Comparison of ENCODE assay signal across 8 mouse cellular contexts in the genomic region with DNA sequence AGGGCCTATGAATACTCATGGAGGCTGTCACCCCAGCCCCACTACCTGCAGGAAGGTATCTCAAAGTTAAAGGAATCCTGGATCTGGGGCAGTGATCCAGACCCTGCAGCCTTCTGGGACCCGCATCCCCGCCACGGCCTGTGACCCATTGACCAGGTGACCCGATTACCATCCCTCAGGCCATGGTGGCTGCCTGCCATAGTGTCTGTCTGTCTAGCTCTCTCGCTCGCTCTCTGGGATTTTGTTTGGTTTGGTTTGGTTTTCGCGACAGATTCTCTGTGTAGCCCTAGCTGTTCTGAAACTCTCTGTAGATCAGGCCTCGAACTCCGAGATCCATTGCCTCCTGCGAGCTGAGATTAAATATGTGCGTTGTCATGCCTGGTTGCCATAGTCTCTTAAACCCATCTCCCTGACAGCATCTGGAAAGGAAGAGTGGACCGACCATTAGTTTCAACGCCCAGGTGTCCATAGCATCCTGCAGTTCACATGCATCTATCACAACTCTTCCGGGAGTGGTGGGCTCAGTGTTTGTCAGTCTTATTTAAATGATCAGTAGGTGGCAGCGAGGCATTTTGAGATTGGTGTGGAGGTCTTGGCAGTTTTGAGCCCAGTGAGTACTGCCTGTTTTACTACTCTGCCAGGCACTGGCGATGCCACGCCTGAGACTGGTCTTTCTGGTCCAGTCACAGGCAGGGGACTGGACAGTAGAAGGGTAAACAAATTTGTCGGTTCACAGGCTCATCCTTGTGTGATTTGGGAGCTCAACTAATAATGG. TPM values are rescaled to one million over a fixed set of nuclear protein-coding genes. Genes with fewer than 3 reads are reported as not detected.
DNase-seq lines count a peak whose midpoint lies in the region; ATAC-seq lines count a peak whose summit lies in the region.

No protein-coding gene starts in this region.

- H3K9me3 ChIP-seq in embryonic facial prominence, embryonic 13.5 days: no peaks in the 10 kb centered on the region
- H3K9me3 ChIP-seq in intestine, embryonic 14.5 days (ENCODE audit: control insufficient read depth, low read length): no peaks in the 10 kb centered on the region
- H3K9me3 ChIP-seq in midbrain, embryonic 11.5 days (ENCODE audit: control insufficient read depth, low read length): no peaks in the 10 kb centered on the region

- H3K4me3 ChIP-seq in embryonic facial prominence, embryonic 13.5 days: peak overlapping the region; percentile 83
- peak overlapping the region; percentile 63 for H3K4me3 ChIP-seq in intestine, embryonic 14.5 days (ENCODE audit: low read depth, low read length)
- peak overlapping the region; percentile 94 for H3K4me3 ChIP-seq in midbrain, embryonic 11.5 days (ENCODE audit: low read depth, low read length)

- ATAC-seq in embryonic facial prominence, embryonic 13.5 days (ENCODE audit: insufficient number of reproducible peaks, insufficient read depth, low FRiP score, low TSS enrichment, low read depth): no peak
- ATAC-seq in intestine, embryonic 14.5 days (replicated peaks; ENCODE audit: low FRiP score, low TSS enrichment, low read depth): no peak
- no peak for ATAC-seq in midbrain, embryonic 11.5 days (ENCODE audit: low FRiP score)
- no peak for ATAC-seq in frontal cortex, adult (ENCODE audit: low TSS enrichment)

- H3K9ac ChIP-seq in embryonic facial prominence, embryonic 13.5 days: peak overlapping the region; percentile 71
- H3K9ac ChIP-seq in intestine, embryonic 14.5 days (ENCODE audit: low read length): peak overlapping the region; percentile 52
- H3K9ac ChIP-seq in midbrain, embryonic 11.5 days (ENCODE audit: low read length): peak overlapping the region; percentile 68

- 24% methylated on average over 19 of the region's 19 CpGs for WGBS in embryonic facial prominence, embryonic 13.5 days
- 20% methylated on average over 19 of the region's 19 CpGs for WGBS in intestine, embryonic 14.5 days
- WGBS in midbrain, embryonic 11.5 days: 22% methylated on average over 19 of the region's 19 CpGs

- H3K4me2 ChIP-seq in embryonic facial prominence, embryonic 13.5 days: peak overlapping the region; percentile 83
- peak overlapping the region; percentile 90 for H3K4me2 ChIP-seq in intestine, embryonic 14.5 days (ENCODE audit: low read length)
- peak overlapping the region; percentile 83 for H3K4me2 ChIP-seq in midbrain, embryonic 11.5 days

- DNase-seq in layer of hippocampus, adult 11-12 months (ENCODE audit: low spot score): peak; percentile 47
- DNase-seq in layer of hippocampus, adult 18-20 months (ENCODE audit: low spot score in 2 of 2): no peak
- DNase-seq in MN1 (ENCODE audit: low spot score): peak; percentile 45
- DNase-seq in intestine, embryonic 14.5 days (ENCODE audit: low spot score): no peak
- peak; percentile 86 for DNase-seq in midbrain, embryonic 11.5 days (ENCODE audit: low spot score, missing footprints)
- DNase-seq in right cerebral cortex, postnatal 36 days (ENCODE audit: low spot score in 2 of 2): no peak

- H3K36me3 ChIP-seq in embryonic facial prominence, embryonic 13.5 days: peaks cover 29% of the 10 kb centered on the region
- peaks cover 16% of the 10 kb centered on the region for H3K36me3 ChIP-seq in intestine, embryonic 14.5 days (ENCODE audit: control insufficient read depth, insufficient read depth, low read length)
- 0 out of 2 replicates have a peak, but pooled peaks cover 3% of the 10 kb centered on the region for H3K36me3 ChIP-seq in midbrain, embryonic 11.5 days (ENCODE audit: control insufficient read depth, insufficient read depth, low read length)

- H3K27ac ChIP-seq in embryonic facial prominence, embryonic 13.5 days: peak overlapping the region; percentile 74
- H3K27ac ChIP-seq in intestine, embryonic 14.5 days (ENCODE audit: low read depth): 0 out of 2 replicates have a peak overlapping the region, but pooled peaks have one; percentile 23
- peak overlapping the region; percentile 36; the same call in 1 of the 2 replicates for H3K27ac ChIP-seq in midbrain, embryonic 11.5 days (ENCODE audit: low read depth, low read length)

- H3K4me1 ChIP-seq in embryonic facial prominence, embryonic 13.5 days: peaks cover 49% of the 10 kb centered on the region
- H3K4me1 ChIP-seq in intestine, embryonic 14.5 days (replicated peaks; ENCODE audit: control insufficient read depth, insufficient read depth, low read length): peaks cover 26% of the 10 kb centered on the region
- peaks cover 34% of the 10 kb centered on the region for H3K4me1 ChIP-seq in midbrain, embryonic 11.5 days (ENCODE audit: control insufficient read depth, insufficient read depth, low read length)

- no peaks in the 10 kb centered on the region for H3K27me3 ChIP-seq in embryonic facial prominence, embryonic 13.5 days
- H3K27me3 ChIP-seq in intestine, embryonic 14.5 days (replicated peaks; ENCODE audit: control insufficient read depth, insufficient read depth, low read length): no peaks in the 10 kb centered on the region
- no peaks in the 10 kb centered on the region for H3K27me3 ChIP-seq in midbrain, embryonic 11.5 days (ENCODE audit: control insufficient read depth, insufficient read depth, low read length)

RNA-seq across cellular contexts. Expression of a gene that starts 0.6 kb away (rescaled TPM):
- total RNA-seq in layer of hippocampus, adult 18-20 months (2021): 10 to 100 TPM; 28.0 to 30.8 TPM
- 20.8 and 22.4 TPM in 2 replicates for polyA plus RNA-seq in embryonic facial prominence, embryonic 13.5 days (2015; fragmentation: Nextera tagmentation; extraction: Ambion mirVana)
- polyA plus RNA-seq in intestine, embryonic 14.5 days (2014; fragmentation: Nextera tagmentation; extraction: Ambion mirVana): 17.8 and 18.4 TPM in 2 replicates
- polyA plus RNA-seq in midbrain, embryonic 11.5 days (2014; fragmentation: Nextera tagmentation; extraction: Ambion mirVana): 17.8 and 18.9 TPM in 2 replicates

RNA-seq across cellular contexts. Expression of a gene that starts 0.8 kb away (rescaled TPM):
- 10 to 100 TPM; 79.0 to 82.0 TPM for total RNA-seq in layer of hippocampus, adult 18-20 months (2021)
- polyA plus RNA-seq in embryonic facial prominence, embryonic 13.5 days (2015; fragmentation: Nextera tagmentation; extraction: Ambion mirVana): 8.7 and 8.8 TPM in 2 replicates
- 5.2 and 5.3 TPM in 2 replicates for polyA plus RNA-seq in intestine, embryonic 14.5 days (2014; fragmentation: Nextera tagmentation; extraction: Ambion mirVana)
- 19.2 and 20.2 TPM in 2 replicates for polyA plus RNA-seq in midbrain, embryonic 11.5 days (2014; fragmentation: Nextera tagmentation; extraction: Ambion mirVana)

RNA-seq across cellular contexts. Expression of a gene that starts 38.9 kb away (rescaled TPM):
- total RNA-seq in layer of hippocampus, adult 18-20 months (2021): not detected
- polyA plus RNA-seq in embryonic facial prominence, embryonic 13.5 days (2015; fragmentation: Nextera tagmentation; extraction: Ambion mirVana): 0.25 and 10.7 TPM in 2 replicates
- 0.28 and 0.56 TPM in 2 replicates for polyA plus RNA-seq in intestine, embryonic 14.5 days (2014; fragmentation: Nextera tagmentation; extraction: Ambion mirVana)
- 0.51 and 0.68 TPM in 2 replicates for polyA plus RNA-seq in midbrain, embryonic 11.5 days (2014; fragmentation: Nextera tagmentation; extraction: Ambion mirVana)

RNA-seq across cellular contexts. Expression of a gene that starts 48.4 kb away (rescaled TPM):
- total RNA-seq in layer of hippocampus, adult 18-20 months (2021): 1 to 10 TPM; 6.3 to 7.6 TPM
- 9.7 and 10.1 TPM in 2 replicates for polyA plus RNA-seq in embryonic facial prominence, embryonic 13.5 days (2015; fragmentation: Nextera tagmentation; extraction: Ambion mirVana)
- 15.9 and 16.4 TPM in 2 replicates for polyA plus RNA-seq in intestine, embryonic 14.5 days (2014; fragmentation: Nextera tagmentation; extraction: Ambion mirVana)
- polyA plus RNA-seq in midbrain, embryonic 11.5 days (2014; fragmentation: Nextera tagmentation; extraction: Ambion mirVana): 11.7 TPM in 2 replicates

RNA-seq across cellular contexts. Expression of a gene that starts 53.9 kb away (rescaled TPM):
- not detected for total RNA-seq in layer of hippocampus, adult 18-20 months (2021)
- polyA plus RNA-seq in embryonic facial prominence, embryonic 13.5 days (2015; fragmentation: Nextera tagmentation; extraction: Ambion mirVana): 0.28 and 0.95 TPM in 2 replicates
- polyA plus RNA-seq in intestine, embryonic 14.5 days (2014; fragmentation: Nextera tagmentation; extraction: Ambion mirVana): 0.40 TPM in 1 of 2 replicates, not detected in the other
- 0.23 and 0.29 TPM in 2 replicates for polyA plus RNA-seq in midbrain, embryonic 11.5 days (2014; fragmentation: Nextera tagmentation; extraction: Ambion mirVana)

Comparison
In these comparisons a context has a peak if more than half of its experiments do, and no peak if none do; other contexts are left out.
1. DNase-seq: peak in layer of hippocampus, adult 11-12 months (single experiment), MN1 (single experiment) and midbrain, embryonic 11.5 days (single experiment); none in layer of hippocampus, adult 18-20 months (0 of 2), intestine, embryonic 14.5 days (single experiment) and right cerebral cortex, postnatal 36 days (0 of 2).
2. H3K27ac ChIP-seq: peak in every context shown above with its lines; median percentile 74 in embryonic facial prominence, embryonic 13.5 days; 36 in midbrain, embryonic 11.5 days; 23 in intestine, embryonic 14.5 days.
3. Peak in every context shown above with its lines, with median percentiles within 50 percentile points of each other: H3K4me2 ChIP-seq, H3K4me3 ChIP-seq and H3K9ac ChIP-seq.